Mouse (Mus musculus) thymus, adult 2 months (tissue): ENCODE results near the gene Syne4.

Experiments used
- CTCF ChIP-seq: fragments of 200-500 bp; IDR thresholded peaks from 2 replicates; pipeline ENCODE4 v1.5.1; 2012; ENCODE audit warnings: mild to moderate bottlenecking, control low read depth, low read length, moderate library complexity, borderline replicate concordance; ENCODE audit not compliant: control insufficient read depth, poor library complexity, insufficient read depth; ENCODE audit errors: extremely low read depth
- POLR2A ChIP-seq: fragments of 200-500 bp; IDR thresholded peaks from 2 replicates; pipeline ENCODE4 v1.6.1; 2012; ENCODE audit warnings: mild to moderate bottlenecking, low read length, control low read depth, moderate library complexity; ENCODE audit not compliant: control insufficient read depth, poor library complexity, insufficient read depth; ENCODE audit errors: extremely low read depth

DNA sequence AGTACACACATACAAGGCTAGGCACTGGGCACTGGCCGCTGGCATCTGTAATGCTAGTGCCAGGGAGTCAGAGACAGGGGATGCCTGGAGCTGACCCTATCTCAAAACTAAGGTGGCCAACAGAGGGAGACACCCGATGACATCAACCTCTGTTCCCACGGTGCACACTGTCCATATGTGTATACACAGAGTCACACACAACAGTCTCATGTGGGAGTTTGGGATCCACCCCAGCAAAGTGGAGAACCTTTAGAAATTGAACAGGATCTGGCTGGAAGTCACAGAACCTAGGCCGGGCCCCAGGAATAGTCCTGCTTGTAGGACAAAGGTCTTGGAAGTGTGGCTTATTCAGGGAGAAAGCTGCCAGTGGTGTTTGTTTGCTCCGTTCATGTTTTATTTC is 20.3 kb upstream of the Syne4 start:
- no peak for TF ChIP-seq CTCF
- no peak for TF ChIP-seq POLR2A
